Mouse (Mus musculus): ENCODE measurements around the gene Fscn2. TPM values are rescaled to one million over a fixed set of nuclear protein-coding genes. Genes with fewer than 3 reads are reported as not detected.

The Fscn2 gene
- total and polyA plus RNA-seq, 3 experiments = 0.21 TPM; not detected in 2

DNA sequence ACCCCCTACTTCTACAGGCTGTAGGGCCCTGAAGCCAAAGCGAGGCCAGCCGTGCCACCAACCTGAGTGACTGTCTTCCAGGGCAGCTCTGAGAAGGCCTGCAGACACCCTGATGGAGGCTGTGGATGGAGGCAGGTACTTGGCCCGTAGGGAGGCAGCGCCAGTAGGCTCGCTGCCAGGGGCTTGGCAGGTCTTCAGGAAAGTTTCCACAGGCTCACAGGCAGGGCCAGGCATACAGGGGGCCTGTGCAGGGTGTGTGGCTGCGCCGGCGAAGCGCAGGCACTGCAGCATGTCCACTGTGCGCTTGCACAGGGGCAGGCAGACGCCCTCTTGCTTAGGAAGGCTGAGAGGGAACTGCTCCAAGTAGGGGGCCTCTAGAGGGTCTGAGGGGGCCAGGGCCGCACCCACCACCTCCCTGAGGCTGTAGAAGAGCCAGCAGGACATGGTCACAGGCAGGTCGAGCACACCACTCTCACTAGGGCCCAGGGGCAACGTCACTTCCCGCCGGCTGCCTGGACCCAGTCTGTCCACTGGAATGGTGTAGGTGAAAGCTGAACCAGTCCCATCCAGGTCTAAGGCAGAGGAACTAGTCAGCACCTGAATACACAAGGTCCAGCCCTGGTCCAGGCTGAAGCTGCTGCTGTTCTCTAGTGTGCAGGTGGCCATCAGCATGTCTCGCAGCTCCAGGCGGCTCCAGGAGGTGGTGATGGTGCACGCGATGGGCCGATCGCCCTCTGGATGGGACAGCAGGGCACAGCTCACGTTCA lies 12.7 kb downstream of the Fscn2 start:
- no peaks in the 10 kb centered on the region for H3K27me3 ChIP-seq (ENCODE audit: control insufficient read depth, insufficient read depth, low read length)
- H3K9ac ChIP-seq (ENCODE audit: low read depth, low read length) = no peak overlapping the region
- H3K4me3 ChIP-seq = no peak overlapping the region
- H3K36me3 ChIP-seq (ENCODE audit: control insufficient read depth, insufficient read depth, low read length) = no peaks in the 10 kb centered on the region
- DNase-seq = peak; percentile 84 to 85
- no peak overlapping the region; the same call in 1 of the 2 replicates for H3K27ac ChIP-seq
- H3K4me1 ChIP-seq (ENCODE audit: control insufficient read depth, insufficient read depth, low read length) = peaks cover 12% of the 10 kb centered on the region
- intact Hi-C loops (cut with DNase I) = no loop called here
- H3K79me2 ChIP-seq (replicated peaks; ENCODE audit: control insufficient read depth, insufficient read depth, low read length) = no peaks in the 10 kb centered on the region
- TF ChIP-seq CTCF (IDR thresholded peaks at IDR 0.05) = 0 out of 2 replicates have a peak, but pooled peaks have one; percentile 7
- TF ChIP-seq POLR2A (IDR thresholded peaks at IDR 0.05; ENCODE audit: insufficient read depth, low read depth, low read length) = no peak
- WGBS = 66% methylated on average over 23 of the region's 23 CpGs

DNA sequence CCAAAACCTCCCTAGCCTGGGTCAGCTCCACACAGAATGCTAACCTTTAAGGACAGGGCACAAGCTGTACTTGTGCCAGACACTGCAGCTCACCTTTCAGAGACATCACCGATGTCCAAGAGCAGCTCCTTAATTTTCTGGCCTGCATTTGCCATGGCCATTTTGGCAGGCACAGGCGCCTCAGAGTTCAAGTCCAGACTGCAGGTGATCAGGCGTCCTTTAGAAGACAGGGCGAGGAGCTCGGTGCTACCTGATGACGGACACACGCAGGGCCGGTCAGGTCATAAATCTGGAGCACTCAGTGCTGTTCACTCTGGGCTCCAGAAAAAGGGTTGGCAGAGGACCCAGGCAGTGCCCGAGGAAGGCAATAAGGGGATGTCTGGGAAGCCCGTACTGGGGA lies 14.0 kb downstream of the Fscn2 start:
- intact Hi-C loops (cut with DNase I) = no loop called here
- no peaks in the 10 kb centered on the region for H3K27me3 ChIP-seq (ENCODE audit: control insufficient read depth, insufficient read depth, low read length)
- no peaks in the 10 kb centered on the region for H3K36me3 ChIP-seq (ENCODE audit: control insufficient read depth, insufficient read depth, low read length)
- peaks cover 13% of the 10 kb centered on the region for H3K4me1 ChIP-seq (ENCODE audit: control insufficient read depth, insufficient read depth, low read length)
- 96% methylated on average over 10 of the region's 10 CpGs for WGBS
- no peaks in the 10 kb centered on the region for H3K79me2 ChIP-seq (replicated peaks; ENCODE audit: control insufficient read depth, insufficient read depth, low read length)
- DNase-seq = no peak
- no peak overlapping the region for H3K4me3 ChIP-seq
- TF ChIP-seq EP300 (IDR thresholded peaks at IDR 0.05; ENCODE audit: insufficient read depth, low read depth, low read length) (no peak), CTCF (IDR thresholded peaks at IDR 0.05) (no peak), POLR2A (IDR thresholded peaks at IDR 0.05; ENCODE audit: insufficient read depth, low read depth, low read length) (no peak)
- H3K27ac ChIP-seq = no peak overlapping the region
- H3K9ac ChIP-seq (ENCODE audit: low read depth, low read length) = no peak overlapping the region

DNA sequence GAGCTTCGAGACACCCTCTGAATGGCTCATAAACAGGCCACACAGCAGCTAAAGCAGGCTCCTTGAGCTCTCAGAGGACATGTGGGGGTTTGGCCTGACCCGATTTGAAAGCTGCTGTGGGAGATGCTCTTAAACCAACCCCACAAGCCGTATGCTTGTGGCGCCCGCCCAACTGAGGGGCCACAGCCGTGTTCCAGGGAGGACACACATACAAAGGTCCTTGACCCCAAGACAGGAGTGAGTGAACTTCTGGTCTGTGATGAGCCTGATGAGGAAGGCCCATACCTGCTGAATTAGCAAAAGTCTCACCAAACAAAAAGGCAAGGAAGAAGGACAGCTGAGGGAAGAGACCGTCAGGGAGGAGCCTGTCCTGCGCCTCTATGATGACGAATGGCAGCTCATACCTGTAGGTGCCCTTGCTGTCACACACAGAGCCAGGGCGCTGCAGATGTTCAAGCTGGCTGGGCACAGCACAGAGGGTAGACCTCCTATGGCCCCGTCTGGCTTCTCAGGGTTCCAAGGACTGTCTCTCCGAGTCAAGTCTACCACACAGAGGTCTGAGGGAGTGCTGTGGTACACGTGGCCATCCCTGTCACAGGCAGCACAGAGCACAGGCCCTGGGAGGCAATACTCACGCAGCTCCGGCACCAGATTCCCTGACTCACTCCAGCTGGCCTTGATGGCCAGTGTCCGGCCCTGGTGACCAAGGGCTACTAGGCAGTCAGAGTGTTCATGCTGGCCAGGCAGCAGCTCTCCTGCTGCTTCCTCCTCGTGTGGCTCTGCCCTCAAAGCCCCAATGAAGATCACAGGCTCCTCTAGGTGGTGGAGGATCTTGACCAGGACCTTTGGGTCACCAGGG lies 15.2 kb downstream of the Fscn2 start:
- no peaks in the 10 kb centered on the region for H3K36me3 ChIP-seq (ENCODE audit: control insufficient read depth, insufficient read depth, low read length)
- no peak overlapping the region for H3K4me3 ChIP-seq
- no peaks in the 10 kb centered on the region for H3K27me3 ChIP-seq (ENCODE audit: control insufficient read depth, insufficient read depth, low read length)
- no peak overlapping the region for H3K27ac ChIP-seq
- H3K4me1 ChIP-seq (ENCODE audit: control insufficient read depth, insufficient read depth, low read length) = peaks cover 13% of the 10 kb centered on the region
- no peak overlapping the region for H3K9ac ChIP-seq (ENCODE audit: low read depth, low read length)
- 88% methylated on average over 17 of the region's 17 CpGs for WGBS
- TF ChIP-seq EP300 (IDR thresholded peaks at IDR 0.05; ENCODE audit: insufficient read depth, low read depth, low read length) (no peak), POLR2A (IDR thresholded peaks at IDR 0.05; ENCODE audit: insufficient read depth, low read depth, low read length) (no peak), CTCF (IDR thresholded peaks at IDR 0.05) (no peak)
- H3K79me2 ChIP-seq (replicated peaks; ENCODE audit: control insufficient read depth, insufficient read depth, low read length) = no peaks in the 10 kb centered on the region
- intact Hi-C loops (cut with DNase I) = loop anchor here (2.0 kb wide), 1 partner anchor 24 kb away; no protein-coding TSS in a partner anchor
- DNase-seq = no peak

DNA sequence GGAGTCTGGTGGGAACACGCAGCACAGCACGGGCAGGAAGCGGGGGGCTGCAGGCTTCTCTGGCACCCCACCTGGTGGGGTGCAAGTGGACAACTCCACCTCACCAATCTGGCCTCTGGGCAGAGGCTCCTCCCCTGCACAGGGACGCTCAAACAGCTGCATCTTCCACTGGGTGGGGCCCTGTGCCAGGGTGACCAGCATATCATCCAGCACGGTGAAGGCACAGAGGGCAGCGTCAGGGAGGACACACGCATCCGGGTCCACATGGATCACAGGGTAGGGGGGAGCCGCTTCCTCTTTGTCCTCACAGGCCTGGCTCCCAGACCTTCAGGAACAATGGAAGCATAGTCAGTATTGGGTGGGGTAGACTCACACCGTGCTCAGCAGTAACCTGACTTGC lies 16.0 kb downstream of the Fscn2 start:
- H3K36me3 ChIP-seq (ENCODE audit: control insufficient read depth, insufficient read depth, low read length) = no peaks in the 10 kb centered on the region
- intact Hi-C loops (cut with DNase I) = loop anchor here (2.0 kb wide), 1 partner anchor 25 kb away; no protein-coding TSS in a partner anchor
- H3K4me1 ChIP-seq (ENCODE audit: control insufficient read depth, insufficient read depth, low read length) = peaks cover 13% of the 10 kb centered on the region
- H3K4me3 ChIP-seq = no peak overlapping the region
- DNase-seq = no peak
- no peak for TF ChIP-seq CTCF (IDR thresholded peaks at IDR 0.05)
- no peak for TF ChIP-seq POLR2A (IDR thresholded peaks at IDR 0.05; ENCODE audit: insufficient read depth, low read depth, low read length)
- TF ChIP-seq EP300 (IDR thresholded peaks at IDR 0.05; ENCODE audit: insufficient read depth, low read depth, low read length) = no peak
- no peaks in the 10 kb centered on the region for H3K79me2 ChIP-seq (replicated peaks; ENCODE audit: control insufficient read depth, insufficient read depth, low read length)
- 0 out of 2 replicates have a peak overlapping the region, but pooled peaks have one; percentile 10 for H3K9ac ChIP-seq (ENCODE audit: low read depth, low read length)
- H3K27ac ChIP-seq = no peak overlapping the region
- 37% methylated on average over 10 of the region's 10 CpGs for WGBS
- no peaks in the 10 kb centered on the region for H3K27me3 ChIP-seq (ENCODE audit: control insufficient read depth, insufficient read depth, low read length)

DNA sequence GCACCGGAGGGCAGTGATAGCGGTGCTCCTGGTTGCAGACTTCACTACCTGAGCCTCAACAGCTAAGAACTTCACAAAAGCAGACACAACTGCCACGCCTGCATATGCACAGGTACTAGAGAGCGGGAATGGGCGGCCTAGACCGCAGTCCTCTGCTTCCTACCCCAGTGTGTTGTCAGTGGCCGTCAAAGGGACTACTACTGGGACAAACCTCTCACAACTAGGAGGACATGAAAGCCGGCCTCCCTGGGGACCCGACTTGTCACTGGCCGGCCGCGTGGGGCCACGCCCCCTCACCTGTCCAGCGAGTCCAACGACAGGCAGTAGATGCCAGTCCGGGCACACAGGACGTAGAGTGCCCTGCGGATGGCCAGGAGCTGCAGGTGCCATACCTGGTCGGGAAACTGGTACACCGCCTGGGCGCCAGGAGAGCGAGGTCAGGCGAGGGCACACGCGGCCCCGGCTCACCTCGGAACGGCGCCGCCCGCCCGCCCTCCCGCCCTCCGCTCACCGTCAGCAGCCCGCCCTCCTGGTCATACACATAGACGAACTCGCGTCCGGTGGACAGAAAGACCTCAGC lies 16.8 kb downstream of the Fscn2 start:
- Histone ChIP-seq H3K27ac (peak overlapping the region; percentile 68), H3K79me2 (replicated peaks; ENCODE audit: control insufficient read depth, insufficient read depth, low read length) (no peaks in the 10 kb centered on the region), H3K27me3 (ENCODE audit: control insufficient read depth, insufficient read depth, low read length) (no peaks in the 10 kb centered on the region), H3K36me3 (ENCODE audit: control insufficient read depth, insufficient read depth, low read length) (peaks cover 3% of the 10 kb centered on the region; the same call in 1 of the 2 replicates), H3K4me1 (ENCODE audit: control insufficient read depth, insufficient read depth, low read length) (peaks cover 13% of the 10 kb centered on the region), H3K9ac (ENCODE audit: low read depth, low read length) (peak overlapping the region; percentile 77), H3K4me3 (peak overlapping the region; percentile 87)
- under 1% methylated on average over 40 of the region's 40 CpGs for WGBS
- DNase-seq = no peak
- intact Hi-C loops (cut with DNase I) = no loop called here
- TF ChIP-seq EP300 (IDR thresholded peaks at IDR 0.05; ENCODE audit: insufficient read depth, low read depth, low read length) (no peak), CTCF (IDR thresholded peaks at IDR 0.05) (no peak), POLR2A (IDR thresholded peaks at IDR 0.05; ENCODE audit: insufficient read depth, low read depth, low read length) (no peak)

Measured in heart, adult 2 months (tissue).